9 mouse cellular contexts compared by ENCODE assay signal in the genomic region with DNA sequence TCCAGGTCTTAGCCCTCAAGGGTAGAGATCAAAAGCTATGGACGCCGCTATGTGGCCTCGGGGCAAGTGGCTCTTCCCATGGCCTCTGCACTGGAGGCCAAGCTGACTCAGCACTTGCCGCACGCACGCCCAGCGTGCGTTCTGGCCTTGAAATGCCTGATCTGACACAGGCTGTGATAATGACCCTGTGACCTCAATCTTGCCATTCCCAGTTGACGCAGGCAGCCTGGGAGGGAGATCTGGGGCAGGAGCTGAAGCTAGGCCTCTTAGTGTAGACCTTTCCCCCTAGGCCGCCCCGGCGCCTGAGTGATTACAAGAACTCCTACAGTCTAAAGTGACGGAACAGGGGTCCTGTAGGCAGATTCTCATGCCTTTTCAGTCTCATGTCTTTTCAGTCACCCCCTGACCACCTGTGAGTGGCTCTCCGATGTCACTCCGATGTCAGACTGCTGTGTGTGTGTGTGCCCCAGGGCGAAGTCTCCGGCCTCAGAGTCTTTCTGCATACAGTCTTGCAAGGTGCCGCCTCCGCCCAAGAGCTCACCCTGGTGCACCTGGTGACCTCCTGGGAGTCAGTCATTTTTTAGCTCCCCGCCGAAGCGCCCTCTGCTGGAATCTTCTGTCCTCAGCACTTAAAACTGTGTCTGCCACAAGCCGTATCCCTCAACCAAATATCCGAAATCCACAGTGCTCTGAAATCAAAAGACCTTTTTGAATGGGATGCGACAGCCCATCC. TPM values are rescaled to one million over a fixed set of nuclear protein-coding genes. Genes with fewer than 3 reads are reported as not detected.
DNase-seq lines count a peak whose midpoint lies in the region; ATAC-seq and TF ChIP-seq lines count a peak whose summit lies in the region.
"Had no signal": no experiment of that assay in that cellular context is flagged by ENCODE, and none has a peak within 500 bp of the region (broad histone marks: within the 10 kb centered on the region; RNA-seq: fewer than 3 reads in every experiment).

No protein-coding gene starts in this region.

- intact Hi-C loops in left cerebral cortex, postnatal 25 days (cut with DNase I) = no loop called here

- no peaks in the 10 kb centered on the region for H3K36me3 ChIP-seq in midbrain, postnatal 0 days (ENCODE audit: insufficient read depth, low read length)

- H3K9me3 ChIP-seq in midbrain, postnatal 0 days (ENCODE audit: low read length) = no peaks in the 10 kb centered on the region

- ATAC-seq in midbrain, postnatal 0 days (ENCODE audit: low FRiP score) = no peak
- ATAC-seq in megakaryocyte progenitor cell, adult 5-6 weeks (replicated peaks; ENCODE audit: poor library complexity) = no peak

- H3K27ac ChIP-seq in midbrain, postnatal 0 days (ENCODE audit: low read depth, low read length) = no peak overlapping the region

- peak; percentile 66 for TF ChIP-seq CTCF in midbrain, postnatal 0 days (IDR thresholded peaks at IDR 0.05)

- H3K4me2 ChIP-seq in midbrain, postnatal 0 days (ENCODE audit: low read depth, low read length, poor library complexity, severe bottlenecking) = no peak overlapping the region

- no peak overlapping the region for H3K9ac ChIP-seq in midbrain, postnatal 0 days (replicated peaks; ENCODE audit: low read length, poor library complexity, severe bottlenecking)

- no peaks in the 10 kb centered on the region for H3K4me1 ChIP-seq in midbrain, postnatal 0 days (ENCODE audit: insufficient read depth, low read length)

- H3K27me3 ChIP-seq in midbrain, postnatal 0 days (ENCODE audit: insufficient read depth, low read length) = no peaks in the 10 kb centered on the region

- peak; percentile 64 to 73 for DNase-seq in cerebellum, postnatal 25 days
- DNase-seq in cerebellum, adult 9-11 months = no peak
- peak; percentile 28 for DNase-seq in ovary, postnatal 36 days (ENCODE audit: low spot score)
- no peak for DNase-seq in ovary, postnatal 10 days (ENCODE audit: low spot score)
- peak; percentile 38 for DNase-seq in kidney, adult 9 months
- no peak for DNase-seq in midbrain, postnatal 0 days (ENCODE audit: low spot score)
- DNase-seq in left cerebral cortex, postnatal 25 days (ENCODE audit: low spot score in 2 of 2) = no peak

- H3K4me3 ChIP-seq in midbrain, postnatal 0 days (ENCODE audit: low read depth, low read length) = no peak overlapping the region

- 38% methylated on average over 25 of the region's 25 CpGs for WGBS in midbrain, postnatal 0 days

RNA-seq across cellular contexts. Expression of gene Meox1, which starts 34.0 kb away (rescaled TPM):
- total RNA-seq in midbrain, postnatal 0 days (2014; rRNA removed) = 0.66 and 1.0 TPM in 2 replicates
- 0.83 and 1.2 TPM in 2 replicates for polyA plus RNA-seq in midbrain, postnatal 0 days (2015; fragmentation: Nextera tagmentation; extraction: Ambion mirVana)
- under 1 TPM; 0.53 to 0.78 TPM for total RNA-seq in left cerebral cortex, postnatal 25 days (2021)
- not detected in 2 replicates for total RNA-seq in megakaryocyte progenitor cell, adult 5-6 weeks (2015)
- not detected in 2 replicates for total RNA-seq in megakaryocyte progenitor cell, adult 5-6 weeks (2017)

RNA-seq across cellular contexts. Expression of gene Sost, which starts 38.6 kb away (rescaled TPM):
- 0.11 TPM in 1 of 2 replicates, not detected in the other for total RNA-seq in midbrain, postnatal 0 days (2014; rRNA removed)
- 0.12 TPM in 1 of 2 replicates, not detected in the other for polyA plus RNA-seq in midbrain, postnatal 0 days (2015; fragmentation: Nextera tagmentation; extraction: Ambion mirVana)
- not detected for total RNA-seq in left cerebral cortex, postnatal 25 days (2021)
- not detected in 2 replicates for total RNA-seq in megakaryocyte progenitor cell, adult 5-6 weeks (2015)
- not detected in 2 replicates for total RNA-seq in megakaryocyte progenitor cell, adult 5-6 weeks (2017)

RNA-seq across cellular contexts. Expression of gene Cfap97d1, which starts 55.9 kb away (rescaled TPM):
- total RNA-seq in midbrain, postnatal 0 days (2014; rRNA removed) = not detected in 2 replicates
- not detected in 2 replicates for polyA plus RNA-seq in midbrain, postnatal 0 days (2015; fragmentation: Nextera tagmentation; extraction: Ambion mirVana)
- total RNA-seq in left cerebral cortex, postnatal 25 days (2021) = not detected
- not detected in 2 replicates for total RNA-seq in megakaryocyte progenitor cell, adult 5-6 weeks (2015)
- total RNA-seq in megakaryocyte progenitor cell, adult 5-6 weeks (2017) = not detected in 2 replicates
- total RNA-seq: heart, postnatal 14 days had no signal

RNA-seq across cellular contexts. Expression of gene Dusp3, which starts 58.6 kb away (rescaled TPM):
- total RNA-seq in midbrain, postnatal 0 days (2014; rRNA removed) = 36.3 and 54.3 TPM in 2 replicates
- polyA plus RNA-seq in midbrain, postnatal 0 days (2015; fragmentation: Nextera tagmentation; extraction: Ambion mirVana) = 44.1 and 48.5 TPM in 2 replicates
- total RNA-seq in left cerebral cortex, postnatal 25 days (2021) = 100 to 1,000 TPM; 217 to 237 TPM
- 3.4 and 4.7 TPM in 2 replicates for total RNA-seq in megakaryocyte progenitor cell, adult 5-6 weeks (2015)
- 1.4 and 4.1 TPM in 2 replicates for total RNA-seq in megakaryocyte progenitor cell, adult 5-6 weeks (2017)

Comparison
In these comparisons a context has a peak if more than half of its experiments do, and no peak if none do; other contexts are left out.
1. DNase-seq: peak in cerebellum, postnatal 25 days (2 of 2), ovary, postnatal 36 days (single experiment) and kidney, adult 9 months (single experiment); none in cerebellum, adult 9-11 months (single experiment), ovary, postnatal 10 days (single experiment), midbrain, postnatal 0 days (single experiment) and left cerebral cortex, postnatal 25 days (0 of 2).